ENCODE assay signal across 14 mouse cellular contexts in genomic region chr7:6169403-6169802, GRCm38 (mm10). TPM values are rescaled to one million over a fixed set of nuclear protein-coding genes. Genes with fewer than 3 reads are reported as not detected.
DNase-seq lines count a peak whose midpoint lies in the region; ATAC-seq and TF ChIP-seq lines count a peak whose summit lies in the region.
"Had no signal": no experiment of that assay in that cellular context is flagged by ENCODE, and none has a peak within 500 bp of the region (broad histone marks: within the 10 kb centered on the region; RNA-seq: fewer than 3 reads in every experiment).

No protein-coding gene starts in this region.

- no peak for DNase-seq in layer of hippocampus, adult 2 months (ENCODE audit: low spot score in 2 of 2)
- no peak for DNase-seq in layer of hippocampus, postnatal 10 days (ENCODE audit: low spot score in 2 of 2)
- peak; percentile 90 to 94 for DNase-seq in kidney, postnatal 25 days
- peak; percentile 49 for DNase-seq in ovary, postnatal 36 days (ENCODE audit: low spot score)
- DNase-seq in cerebellum, adult 11-12 months = no peak
- DNase-seq in cerebellum, adult 18-20 months = no peak

- no peaks in the 10 kb centered on the region for H3K27me3 ChIP-seq in intestine, embryonic 15.5 days (replicated peaks)
- H3K27me3 ChIP-seq: forebrain, embryonic 13.5 days had no signal

- ATAC-seq in intestine, embryonic 15.5 days = peak; percentile 60
- no peak for ATAC-seq in erythroblast, adult 5-6 weeks (replicated peaks; ENCODE audit: low FRiP score, poor library complexity, severe bottlenecking)
- ATAC-seq: forebrain, embryonic 13.5 days had no signal

- TF ChIP-seq CTCF in layer of hippocampus, adult 2 months (conservative IDR thresholded peaks at IDR 0.05) = no peak

- H3K9ac ChIP-seq in intestine, embryonic 15.5 days = no peak overlapping the region
- H3K9ac ChIP-seq: forebrain, embryonic 13.5 days had no signal

- peaks cover 9% of the 10 kb centered on the region for H3K4me1 ChIP-seq in intestine, embryonic 15.5 days (replicated peaks)

- H3K4me3 ChIP-seq in layer of hippocampus, adult 2 months = no peak overlapping the region
- no peak overlapping the region for H3K4me3 ChIP-seq in intestine, embryonic 15.5 days (replicated peaks)
- H3K4me3 ChIP-seq: forebrain, embryonic 13.5 days; midbrain, embryonic 10.5 days had no signal

- 0 out of 2 replicates have a peak overlapping the region, but pooled peaks have one; percentile 39 for H3K27ac ChIP-seq in layer of hippocampus, adult 2 months
- peak overlapping the region; percentile 45; the same call in 1 of the 2 replicates for H3K27ac ChIP-seq in intestine, embryonic 15.5 days
- H3K27ac ChIP-seq: forebrain, embryonic 13.5 days; midbrain, embryonic 10.5 days had no signal

- H3K36me3 ChIP-seq in intestine, embryonic 15.5 days = no peaks in the 10 kb centered on the region
- H3K36me3 ChIP-seq: midbrain, embryonic 10.5 days had no signal

- no peak overlapping the region for H3K4me2 ChIP-seq in intestine, embryonic 15.5 days (replicated peaks)
- H3K4me2 ChIP-seq: forebrain, embryonic 13.5 days had no signal

- WGBS in intestine, embryonic 15.5 days = 49% methylated on average over 3 of the region's 3 CpGs

- no peaks in the 10 kb centered on the region for H3K9me3 ChIP-seq in intestine, embryonic 15.5 days
- H3K9me3 ChIP-seq: forebrain, embryonic 13.5 days had no signal

RNA-seq across cellular contexts. Expression of gene Zfp444, which starts 2.6 kb away (rescaled TPM):
- total RNA-seq in layer of hippocampus, adult 2 months (2021) = 10 to 100 TPM; 55.8 to 57.2 TPM
- total RNA-seq in layer of hippocampus, postnatal 10 days (2021) = 10 to 100 TPM; 55.9 to 65.8 TPM
- polyA plus RNA-seq in intestine, embryonic 15.5 days (2015; fragmentation: Nextera tagmentation; extraction: Ambion mirVana) = 43.2 and 43.4 TPM in 2 replicates
- 0.77 and 1.5 TPM in 2 replicates for total RNA-seq in erythroblast, adult 5-6 weeks (2015; ENCODE audit: low replicate concordance)
- 1.3 and 5.7 TPM in 2 replicates for total RNA-seq in erythroblast, adult 5-6 weeks (2017; ENCODE audit: low replicate concordance)

RNA-seq across cellular contexts. Expression of gene Zfp787, which starts 13.6 kb away (rescaled TPM):
- total RNA-seq in layer of hippocampus, adult 2 months (2021) = 10 to 100 TPM; 26.2 to 27.3 TPM
- 10 to 100 TPM; 27.1 to 32.7 TPM for total RNA-seq in layer of hippocampus, postnatal 10 days (2021)
- 27.4 and 29.8 TPM in 2 replicates for polyA plus RNA-seq in intestine, embryonic 15.5 days (2015; fragmentation: Nextera tagmentation; extraction: Ambion mirVana)
- total RNA-seq in erythroblast, adult 5-6 weeks (2015; ENCODE audit: low replicate concordance) = 1.5 and 8.4 TPM in 2 replicates
- total RNA-seq in erythroblast, adult 5-6 weeks (2017; ENCODE audit: low replicate concordance) = 5.2 and 10.3 TPM in 2 replicates

RNA-seq across cellular contexts. Expression of gene Galp, which starts 27.5 kb away (rescaled TPM):
- total RNA-seq in layer of hippocampus, adult 2 months (2021) = not detected
- not detected for total RNA-seq in layer of hippocampus, postnatal 10 days (2021)
- polyA plus RNA-seq in intestine, embryonic 15.5 days (2015; fragmentation: Nextera tagmentation; extraction: Ambion mirVana) = not detected in 2 replicates
- total RNA-seq in erythroblast, adult 5-6 weeks (2015; ENCODE audit: low replicate concordance) = not detected in 2 replicates
- not detected in 2 replicates for total RNA-seq in erythroblast, adult 5-6 weeks (2017; ENCODE audit: low replicate concordance)
- total RNA-seq: common myeloid progenitor, adult 5-6 weeks; granulocyte monocyte progenitor cell, adult 5-6 weeks; left cerebral cortex, postnatal 36 days had no signal
- polyA plus RNA-seq: forebrain, embryonic 13.5 days; midbrain, embryonic 10.5 days; neural tube, embryonic 14.5 days had no signal

RNA-seq across cellular contexts. Expression of gene Zscan5b, which starts 52.7 kb away (rescaled TPM):
- not detected for total RNA-seq in layer of hippocampus, adult 2 months (2021)
- total RNA-seq in layer of hippocampus, postnatal 10 days (2021) = not detected
- polyA plus RNA-seq in intestine, embryonic 15.5 days (2015; fragmentation: Nextera tagmentation; extraction: Ambion mirVana) = not detected in 2 replicates
- total RNA-seq in erythroblast, adult 5-6 weeks (2015; ENCODE audit: low replicate concordance) = not detected in 2 replicates
- not detected in 2 replicates for total RNA-seq in erythroblast, adult 5-6 weeks (2017; ENCODE audit: low replicate concordance)
- total RNA-seq: common myeloid progenitor, adult 5-6 weeks; granulocyte monocyte progenitor cell, adult 5-6 weeks; left cerebral cortex, postnatal 36 days had no signal
- polyA plus RNA-seq: forebrain, embryonic 13.5 days; midbrain, embryonic 10.5 days; neural tube, embryonic 14.5 days had no signal

Comparison
In these comparisons a context has a peak if more than half of its experiments do, and no peak if none do; other contexts are left out.
1. DNase-seq: peak in kidney, postnatal 25 days (2 of 2) and ovary, postnatal 36 days (single experiment); none in layer of hippocampus, adult 2 months (0 of 2), layer of hippocampus, postnatal 10 days (0 of 2), cerebellum, adult 11-12 months (single experiment) and cerebellum, adult 18-20 months (0 of 2).
2. RNA of gene Zfp444, which starts 2.6 kb away (total RNA-seq): 55.9 to 65.8 TPM in layer of hippocampus, postnatal 10 days and 55.8 to 57.2 TPM in layer of hippocampus, adult 2 months; 0.77 to 5.7 TPM in erythroblast, adult 5-6 weeks; every median in the first group is over 4 times any median in the second.